Mouse (Mus musculus) forebrain, embryonic 11.5 days (tissue): ENCODE measurements around the gene C130079G13Rik. TPM values are rescaled to one million over a fixed set of nuclear protein-coding genes. Genes with fewer than 3 reads are reported as not detected.

Source experiments
- polyA plus RNA-seq: library from polyadenylated mRNA; unstranded; fragments of >200 nt; fragmentation: Nextera tagmentation; extraction: Ambion mirVana; gene quantifications from 2 replicates; pipeline ENCODE4 v1.2.1, GENCODE M21; 2014

C130079G13Rik gene
- polyA plus RNA-seq, 1 experiment from 2014 or later = not detected

Other genes with a start within 250 kb of the C130079G13Rik start
- gene Gm5538, start 195.4 kb upstream of the C130079G13Rik start, polyA plus RNA-seq = not detected in 2 replicates
- not detected in 2 replicates for gene Gm8298, start 64.2 kb upstream of the C130079G13Rik start, polyA plus RNA-seq
- not detected in 2 replicates for gene Aadacl2, start 81.5 kb downstream of the C130079G13Rik start, polyA plus RNA-seq
- not detected in 2 replicates for gene Aadac, start 100.5 kb downstream of the C130079G13Rik start, polyA plus RNA-seq
- gene Sucnr1, start 156.7 kb downstream of the C130079G13Rik start, polyA plus RNA-seq = not detected in 2 replicates